Mouse (Mus musculus) MEL (cell line): Measurements from ENCODE around the gene Rnf212b. TPM values are rescaled to one million over a fixed set of nuclear protein-coding genes. Genes with fewer than 3 reads are reported as not detected.

Source experiments
- DNase-seq: peaks from one replicate; pipeline ENCODE4 v3.0.0; 2011; ENCODE audit warnings: low read depth, low spot score
- H3K27ac ChIP-seq: 2 replicates; pipeline ENCODE4 v1.5.1; 2012; ENCODE audit warnings: low read depth, mild to moderate bottlenecking, control low read depth, low read length, moderate library complexity; ENCODE audit not compliant: control insufficient read depth
- H3K27me3 ChIP-seq, 2 experiments: fragments of 150-350 bp in 1 of 2; sonication (generic) in 1 of 2; 2 replicates each; pipeline ENCODE4 v1.6.1; 2012; ENCODE audit warnings: low read length in 2 of 2, mild to moderate bottlenecking in 2 of 2, improper control_type of control experiment in 1 of 2, moderate library complexity in 1 of 2; ENCODE audit not compliant: insufficient read depth in 2 of 2, control insufficient read depth in 1 of 2
- H3K36me3 ChIP-seq, 2 experiments: 2 replicates each; pipeline ENCODE4 v1.6.1; 2012 to 2014; ENCODE audit warnings: low read length in 2 of 2, improper control_type of control experiment in 1 of 2, inconsistent platforms in 1 of 2, mild to moderate bottlenecking in 1 of 2; ENCODE audit not compliant: insufficient read depth in 2 of 2, control insufficient read depth in 1 of 2
- H3K4me1 ChIP-seq, 2 experiments: fragments of 150-350 bp in 1 of 2; sonication (generic) in 1 of 2; 2 replicates each; pipeline ENCODE4 v1.6.1; 2012; ENCODE audit warnings: low read length in 2 of 2, improper control_type of control experiment in 1 of 2, mild to moderate bottlenecking in 1 of 2; ENCODE audit not compliant: insufficient read depth in 2 of 2, control insufficient read depth in 1 of 2
- H3K4me3 ChIP-seq, 2 experiments: fragments of 150-350 bp in 1 of 2; sonication (generic) in 1 of 2; 2 replicates each; pipeline ENCODE4 v1.5.1; 2012; ENCODE audit warnings: low read depth in 2 of 2, low read length in 2 of 2, mild to moderate bottlenecking in 2 of 2, moderate library complexity in 2 of 2, control low read depth in 1 of 2, improper control_type of control experiment in 1 of 2; ENCODE audit not compliant: control insufficient read depth in 1 of 2, insufficient read depth in 1 of 2
- H3K79me2 ChIP-seq: 2 replicates; pipeline ENCODE4 v1.6.1; 2012; ENCODE audit warnings: mild to moderate bottlenecking, low read length, moderate library complexity; ENCODE audit not compliant: control insufficient read depth, poor library complexity, insufficient read depth
- H3K9ac ChIP-seq: 2 replicates; pipeline ENCODE4 v1.6.1; 2012; ENCODE audit warnings: low read depth, mild to moderate bottlenecking, control low read depth, low read length, moderate library complexity; ENCODE audit not compliant: control insufficient read depth, poor library complexity, severe bottlenecking
- H3K9me3 ChIP-seq: fragments of 150-350 bp; sonication (generic); replicated peaks from 2 replicates; pipeline ENCODE4 v1.6.1; 2012; ENCODE audit warnings: mild to moderate bottlenecking, low read length, improper control_type of control experiment, moderate library complexity; ENCODE audit not compliant: insufficient read depth
- BHLHE40 ChIP-seq: IDR thresholded peaks from 2 replicates; pipeline ENCODE4 v1.6.1; 2012; ENCODE audit warnings: low read depth, mild to moderate bottlenecking, inconsistent platforms, low read length, improper control_type of control experiment, borderline replicate concordance
- CHD1 ChIP-seq: IDR thresholded peaks from 2 replicates; pipeline ENCODE4 v1.6.1; 2012; ENCODE audit warnings: low read depth, mild to moderate bottlenecking, inconsistent platforms, low read length, improper control_type of control experiment
- E2F4 ChIP-seq: IDR thresholded peaks from 2 replicates; pipeline ENCODE4 v1.6.1; 2011; ENCODE audit warnings: low read depth, low read length, improper control_type of control experiment, borderline replicate concordance
- ELF1 ChIP-seq: IDR thresholded peaks from 2 replicates; pipeline ENCODE4 v1.6.1; 2014; ENCODE audit warnings: low read depth, mild to moderate bottlenecking, inconsistent platforms, low read length, improper control_type of control experiment, moderate library complexity
- ETS1 ChIP-seq: IDR thresholded peaks from 2 replicates; pipeline ENCODE4 v1.6.1; 2012; ENCODE audit warnings: low read depth, mild to moderate bottlenecking, inconsistent platforms, low read length, improper control_type of control experiment, moderate library complexity
- GABPA ChIP-seq: IDR thresholded peaks from 2 replicates; pipeline ENCODE4 v1.6.1; 2012; ENCODE audit warnings: low read depth, mild to moderate bottlenecking, inconsistent platforms, low read length, improper control_type of control experiment, moderate library complexity
- GATA1 ChIP-seq: IDR thresholded peaks from 2 replicates; pipeline ENCODE4 v1.6.1; 2011; ENCODE audit warnings: low read depth, low read length, improper control_type of control experiment
- HCFC1 ChIP-seq: IDR thresholded peaks from 2 replicates; pipeline ENCODE4 v1.6.1; 2012; ENCODE audit warnings: low read depth, mild to moderate bottlenecking, inconsistent platforms, low read length, improper control_type of control experiment, moderate library complexity
- JUND ChIP-seq: IDR thresholded peaks from 2 replicates; pipeline ENCODE4 v1.6.1; 2011; ENCODE audit warnings: low read depth, mild to moderate bottlenecking, improper control_type of control experiment, low read length
- KAT2A ChIP-seq: conservative IDR thresholded peaks from 2 replicates; pipeline ENCODE4 v1.6.1; 2012; ENCODE audit warnings: low read depth, low read length, improper control_type of control experiment, inconsistent platforms
- MAFK ChIP-seq: IDR thresholded peaks from 2 replicates; pipeline ENCODE4 v1.6.1; 2011; ENCODE audit warnings: low read depth, mild to moderate bottlenecking, low read length, improper control_type of control experiment, borderline replicate concordance
- MAZ ChIP-seq: IDR thresholded peaks from 2 replicates; pipeline ENCODE4 v1.6.1; 2012; ENCODE audit warnings: low read depth, mild to moderate bottlenecking, inconsistent platforms, low read length, improper control_type of control experiment
- MEF2A ChIP-seq: IDR thresholded peaks from 2 replicates; pipeline ENCODE4 v1.6.1; 2014; ENCODE audit warnings: low read depth, mild to moderate bottlenecking, inconsistent platforms, low read length, improper control_type of control experiment; ENCODE audit not compliant: poor library complexity, insufficient replicate concordance, severe bottlenecking; ENCODE audit errors: extremely low read depth
- MXI1 ChIP-seq: IDR thresholded peaks from 2 replicates; pipeline ENCODE4 v1.6.1; 2011; ENCODE audit warnings: mild to moderate bottlenecking, low read depth, low read length, improper control_type of control experiment
- MYB ChIP-seq: IDR thresholded peaks from 2 replicates; pipeline ENCODE4 v1.6.1; 2011; ENCODE audit warnings: mild to moderate bottlenecking, low read depth, low read length, improper control_type of control experiment
- MYC ChIP-seq: IDR thresholded peaks from 2 replicates; pipeline ENCODE4 v1.6.1; 2011; ENCODE audit warnings: low read depth, mild to moderate bottlenecking, low read length, improper control_type of control experiment, moderate library complexity
- NRF1 ChIP-seq: IDR thresholded peaks from 2 replicates; pipeline ENCODE4 v1.6.1; 2014; ENCODE audit warnings: low read depth, mild to moderate bottlenecking, inconsistent platforms, low read length, improper control_type of control experiment, moderate library complexity; ENCODE audit not compliant: poor library complexity, insufficient read depth, severe bottlenecking
- POLR2AphosphoS2 ChIP-seq: IDR thresholded peaks from 2 replicates; pipeline ENCODE4 v1.6.1; 2011; ENCODE audit warnings: low read length, improper control_type of control experiment
- RAD21 ChIP-seq: IDR thresholded peaks from 2 replicates; pipeline ENCODE4 v1.6.1; 2011; ENCODE audit warnings: mild to moderate bottlenecking, low read depth, low read length, improper control_type of control experiment
- RCOR1 ChIP-seq: IDR thresholded peaks from 2 replicates; pipeline ENCODE4 v1.6.1; 2012; ENCODE audit warnings: low read depth, mild to moderate bottlenecking, inconsistent platforms, low read length, improper control_type of control experiment
- SMC3 ChIP-seq: IDR thresholded peaks from 2 replicates; pipeline ENCODE4 v1.6.1; 2011; ENCODE audit warnings: low read depth, low read length, improper control_type of control experiment
- TBP ChIP-seq: IDR thresholded peaks from 2 replicates; pipeline ENCODE4 v1.8.0; 2011; ENCODE audit warnings: low read depth, low read length, improper control_type of control experiment
- UBTF ChIP-seq: IDR thresholded peaks from 2 replicates; pipeline ENCODE4 v1.6.1; 2012; ENCODE audit warnings: low read depth, mild to moderate bottlenecking, inconsistent platforms, low read length, improper control_type of control experiment, moderate library complexity, borderline replicate concordance; ENCODE audit not compliant: insufficient read depth
- USF1 ChIP-seq: IDR thresholded peaks from 2 replicates; pipeline ENCODE4 v1.6.1; 2014; ENCODE audit warnings: low read depth, mild to moderate bottlenecking, inconsistent platforms, low read length, improper control_type of control experiment, moderate library complexity
- polyA plus RNA-seq, 2 experiments: library from polyadenylated mRNA; stranded (reverse) in 1 of 2; unstranded in 1 of 2; fragments of >175 nt in 1 of 2; fragments of >200 nt in 1 of 2; gene quantifications; 2 replicates each; pipeline versions ENCODE4 v1.2.1 to v1.2.4; 2012; ENCODE audit warnings: low replicate concordance in 2 of 2, low read depth in 1 of 2; ENCODE audit not compliant: insufficient read length in 2 of 2, insufficient read depth in 1 of 2, missing spikeins in 1 of 2
- total RNA-seq: library from RNA; depleted of rRNA; stranded (reverse); fragments of 300-350 nt; gene quantifications from 2 replicates; pipeline ENCODE4 v1.2.3, GENCODE M21; 2012

Rnf212b gene
- total and polyA plus RNA-seq, 3 experiments, result not detected

DNA sequence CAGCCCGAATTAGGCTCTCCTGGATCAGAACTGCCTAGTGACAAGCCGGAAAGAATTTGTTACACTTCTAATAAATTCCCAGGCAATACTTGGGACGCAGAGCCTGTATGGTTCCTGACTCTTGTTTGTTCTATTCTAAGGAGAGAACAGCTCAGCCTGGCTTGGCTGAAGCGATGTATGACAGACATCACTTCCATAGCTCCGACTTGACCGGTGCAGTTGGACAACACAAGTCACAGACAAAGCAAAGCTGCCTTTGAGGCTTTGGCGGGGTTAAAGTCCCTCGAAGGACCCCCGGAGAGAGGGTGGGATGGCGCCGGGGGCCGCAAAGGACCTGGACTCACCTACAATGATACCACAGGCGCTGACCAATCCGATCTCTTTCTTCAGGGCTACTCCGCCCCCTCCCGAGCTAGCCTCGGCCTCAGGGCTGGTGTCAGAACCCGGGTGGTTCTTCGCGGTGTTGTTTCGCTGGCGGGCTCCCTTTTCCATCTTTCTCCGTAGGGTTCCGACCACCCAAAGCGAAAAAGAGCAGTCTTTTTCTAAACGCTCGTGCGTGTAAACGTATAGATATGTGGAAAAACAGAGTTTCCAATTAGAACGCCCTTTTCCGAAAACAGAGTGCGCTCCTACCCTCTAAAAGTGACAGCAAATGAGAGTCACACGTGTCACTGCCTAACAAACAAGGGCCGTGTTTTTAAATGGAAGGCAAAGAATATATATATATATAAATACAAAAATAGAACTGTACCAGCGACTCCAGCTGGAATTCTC, 32.9 kb upstream of the Rnf212b start:
- no peaks in the 10 kb centered on the region for H3K79me2 ChIP-seq
- H3K4me3 ChIP-seq, result peak overlapping the region; percentile 52 to 71
- no peaks in the 10 kb centered on the region for H3K9me3 ChIP-seq
- DNase-seq, result peak; percentile 34
- peaks cover 0 to 8% of the 10 kb centered on the region in 2 experiments; a peak in 2 of 4 replicates for H3K36me3 ChIP-seq
- no peak overlapping the region for H3K27ac ChIP-seq
- peaks cover 6 to 11% of the 10 kb centered on the region in 2 experiments for H3K27me3 ChIP-seq
- peaks cover 0 to 9% of the 10 kb centered on the region in 2 experiments; a peak in 1 of 4 replicates for H3K4me1 ChIP-seq
- H3K9ac ChIP-seq, result peak overlapping the region; percentile 61; the same call in 1 of the 2 replicates
- TF ChIP-seq MAZ (no peak), KAT2A (no peak), MAFK (no peak), HCFC1 (no peak), MYC (no peak), GATA1 (no peak), NRF1 (no peak), USF1 (no peak), RAD21 (no peak), CHD1 (no peak), BHLHE40 (no peak), MYB (no peak), POLR2AphosphoS2 (no peak), GABPA (no peak)

DNA sequence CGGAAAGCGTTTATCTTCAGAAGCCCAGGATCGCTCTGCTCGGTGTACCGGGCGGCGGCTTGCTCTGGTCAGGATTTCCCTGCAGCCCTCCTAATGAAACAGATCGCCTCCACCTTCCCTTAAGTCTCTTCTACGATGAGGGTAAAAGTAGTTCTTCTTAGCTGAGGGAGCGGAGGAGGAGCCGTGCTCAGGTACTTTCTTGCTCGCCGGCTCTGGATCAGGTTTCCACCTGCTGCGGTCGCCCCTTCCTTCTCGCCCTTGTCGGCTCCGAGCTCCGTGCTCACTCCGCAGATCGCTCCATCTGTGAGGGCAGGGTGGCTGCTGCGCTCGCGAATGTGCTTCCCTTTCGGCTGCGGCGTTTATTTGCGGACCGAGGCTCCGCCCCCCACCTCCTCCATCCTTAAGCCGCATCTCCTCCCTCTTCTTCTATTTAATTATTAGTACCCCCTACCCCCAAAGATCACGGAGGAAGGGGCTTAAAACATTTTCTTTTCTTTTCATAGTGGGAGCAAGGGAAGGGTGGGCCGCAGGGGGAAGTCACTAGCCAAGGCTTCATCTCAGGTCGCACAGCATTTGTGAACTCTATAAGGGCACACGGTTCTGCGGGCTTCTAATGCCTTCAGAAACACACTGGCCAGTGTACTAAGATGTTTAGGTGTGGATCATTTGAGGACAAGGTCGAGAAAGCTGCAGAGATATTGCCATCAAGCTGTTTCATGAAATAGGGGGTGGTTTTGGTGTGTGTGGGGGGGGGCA, 32.2 kb upstream of the Rnf212b start, which contains the start of gene Slc7a8:
Gene Slc7a8 (minus strand): TSS at position 337 of the 756 bp plus-strand sequence.
- Histone ChIP-seq H3K4me3 (peak within 1 kb of the TSS; percentile 52 to 71), H3K27ac (no peak within 1 kb of the TSS), H3K4me1 (peaks cover 0 to 9% of the 10 kb centered on the region in 2 experiments; a peak in 1 of 4 replicates), H3K9me3 (no peaks in the 10 kb centered on the region), H3K79me2 (no peaks in the 10 kb centered on the region), H3K9ac (peak within 1 kb of the TSS; percentile 61), H3K36me3 (peaks cover 0 to 7% of the 10 kb centered on the region in 2 experiments; a peak in 2 of 4 replicates), H3K27me3 (peaks cover 6 to 10% of the 10 kb centered on the region in 2 experiments)
- TF ChIP-seq TBP, result peak; percentile 63; the same call in 1 of the 2 replicates
- TF ChIP-seq GABPA, result no peak
- TF ChIP-seq POLR2AphosphoS2, result no peak
- TF ChIP-seq USF1, result no peak
- TF ChIP-seq RCOR1, result no peak
- no peak for TF ChIP-seq HCFC1
- TF ChIP-seq NRF1, result no peak
- 0 out of 2 replicates have a peak, but pooled peaks have one; percentile 74 for TF ChIP-seq UBTF
- no peak for TF ChIP-seq SMC3
- TF ChIP-seq ETS1, result no peak
- no peak for TF ChIP-seq ELF1
- TF ChIP-seq E2F4, result no peak
- no peak for TF ChIP-seq MXI1
- no peak for TF ChIP-seq MYC
- TF ChIP-seq MEF2A, result no peak
- TF ChIP-seq JUND, result no peak
- DNase-seq, result peak; percentile 77
